Mouse (Mus musculus) Muller cell, postnatal 12 days (primary cell): ENCODE results near the gene Jup.
"Not testable (repeated sequence)": the region's sequence is repeated elsewhere in the genome, so short reads cannot be mapped to it uniquely, and the experiment has no call there.

ENCODE experiments used
- DNase-seq: peaks from one replicate; pipeline ENCODE4 v3.0.0-alpha.2; 2015; ENCODE audit errors: inconsistent ontology term

The Jup gene

DNA sequence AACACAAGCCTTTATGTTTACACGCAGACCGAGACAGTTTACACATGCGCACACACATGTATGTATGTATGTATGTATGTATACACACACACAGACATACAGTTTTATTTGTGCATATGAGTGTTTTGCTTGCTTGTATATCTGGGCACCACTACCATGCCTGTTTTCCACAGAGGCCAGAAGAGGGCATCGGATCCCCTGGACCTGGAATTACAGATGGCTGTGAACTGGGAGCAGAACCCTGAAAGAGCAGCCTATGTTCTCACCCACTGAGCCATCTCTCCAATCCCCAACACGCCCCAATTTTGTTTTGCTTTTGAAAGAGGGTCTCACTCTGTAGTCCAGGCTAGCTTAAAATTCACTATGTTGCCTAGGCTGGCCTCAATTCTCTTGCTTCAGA lies 40.2 kb downstream of the Jup start:
- DNase-seq, result no peak

DNA sequence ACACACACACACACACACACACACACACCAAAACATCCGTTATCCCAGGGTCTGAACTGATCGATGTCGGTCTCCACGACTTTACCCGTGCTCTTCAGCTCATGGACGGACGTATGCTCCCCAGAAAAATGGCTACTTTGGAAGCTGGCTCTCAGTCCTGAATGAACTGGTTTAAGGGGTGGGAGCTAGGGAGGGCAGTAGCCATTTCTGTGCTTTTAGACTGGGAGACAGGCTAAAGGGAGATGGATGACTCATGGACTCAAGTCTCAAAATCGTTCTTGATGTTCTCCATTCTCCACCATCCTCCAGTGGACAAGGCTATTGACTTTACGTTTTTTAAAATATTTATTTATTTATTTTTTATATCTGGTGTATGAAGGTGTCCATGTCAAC lies 40.7 kb downstream of the Jup start:
- DNase-seq, result peak; percentile 13

DNA sequence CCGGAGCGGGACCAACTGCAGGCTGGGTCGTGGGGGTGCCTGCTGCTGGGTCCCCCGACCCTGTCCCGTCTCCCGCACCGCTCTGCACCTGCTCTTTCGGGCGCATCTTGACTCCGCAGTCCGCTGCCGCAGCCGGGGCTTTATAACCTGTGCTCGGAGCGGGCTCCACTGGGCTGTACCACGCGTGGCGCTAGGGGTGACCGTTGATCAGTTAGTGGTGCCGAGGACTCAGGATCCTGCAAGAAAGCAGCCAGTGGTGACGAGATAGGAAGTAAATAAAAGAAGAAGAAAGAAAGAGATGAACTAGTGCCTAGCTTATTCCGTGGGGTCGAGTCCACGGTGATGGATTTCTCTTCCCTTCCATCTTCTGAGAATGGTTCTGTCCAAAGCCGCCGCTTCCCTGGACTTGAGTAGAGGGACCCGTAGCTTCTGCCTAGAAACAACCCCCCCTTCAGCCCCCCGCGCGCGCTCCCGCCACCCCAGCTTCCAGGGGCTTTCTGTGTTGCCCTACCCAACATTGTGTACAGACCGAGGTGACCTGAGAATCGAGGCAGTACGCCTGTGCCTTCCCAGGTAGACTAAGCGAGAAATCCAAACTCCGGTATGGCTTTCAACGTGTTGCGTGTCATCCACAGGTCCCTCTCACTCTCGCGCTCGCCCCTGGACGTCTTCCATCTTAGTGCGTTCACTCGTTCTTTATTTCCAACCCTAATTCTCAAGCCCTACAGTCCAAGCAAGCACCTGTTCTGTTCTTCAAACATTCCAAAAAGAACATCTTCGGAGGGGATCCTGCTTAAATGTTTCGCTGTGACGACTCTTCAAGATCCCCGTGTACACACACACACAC lies 41.4 kb downstream of the Jup start, which contains the start of gene Hap1:
Gene Hap1, minus strand, starts transcription at position 157 of the 847 bp plus-strand sequence.
- peak; percentile 86 for DNase-seq

DNA sequence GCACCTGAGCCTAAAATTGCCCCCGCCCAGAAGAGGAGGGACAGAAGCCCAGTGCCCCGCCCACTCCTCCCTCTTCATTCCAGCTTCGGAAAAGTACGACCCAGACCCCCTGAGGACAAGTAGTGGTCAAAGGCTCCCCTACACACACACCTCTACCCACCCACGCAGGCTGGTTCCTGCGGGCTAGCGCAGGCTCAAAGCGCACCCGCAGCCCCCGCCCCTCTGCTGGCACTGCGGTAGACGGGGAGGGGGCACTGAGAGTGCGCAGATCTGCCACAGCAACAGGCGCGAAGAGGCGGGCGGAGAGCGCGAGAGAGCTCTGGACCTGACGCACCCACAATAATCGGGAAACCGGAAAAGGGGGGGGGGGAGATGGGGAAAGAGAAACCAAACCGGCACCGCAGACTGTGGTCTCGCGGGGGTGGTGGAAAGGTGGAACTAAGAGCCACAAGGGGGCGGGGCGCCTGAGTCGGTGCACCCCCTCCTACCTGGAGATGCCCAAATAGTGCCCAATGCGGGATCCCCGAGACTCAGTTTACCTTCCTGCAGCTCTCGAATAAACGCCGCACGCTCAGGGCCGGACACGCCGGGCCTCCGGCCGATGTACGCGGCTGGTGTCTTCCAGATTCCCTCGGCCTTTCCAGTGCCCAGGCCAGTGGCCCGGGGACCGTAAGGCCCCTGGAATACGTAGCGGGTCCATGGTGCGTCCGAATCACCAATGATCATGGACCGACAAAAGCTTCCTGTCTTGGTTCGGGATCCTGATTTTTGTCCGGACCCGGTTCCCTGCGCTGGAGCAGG lies 42.2 kb downstream of the Jup start:
- DNase-seq, result peak; percentile 71

DNA sequence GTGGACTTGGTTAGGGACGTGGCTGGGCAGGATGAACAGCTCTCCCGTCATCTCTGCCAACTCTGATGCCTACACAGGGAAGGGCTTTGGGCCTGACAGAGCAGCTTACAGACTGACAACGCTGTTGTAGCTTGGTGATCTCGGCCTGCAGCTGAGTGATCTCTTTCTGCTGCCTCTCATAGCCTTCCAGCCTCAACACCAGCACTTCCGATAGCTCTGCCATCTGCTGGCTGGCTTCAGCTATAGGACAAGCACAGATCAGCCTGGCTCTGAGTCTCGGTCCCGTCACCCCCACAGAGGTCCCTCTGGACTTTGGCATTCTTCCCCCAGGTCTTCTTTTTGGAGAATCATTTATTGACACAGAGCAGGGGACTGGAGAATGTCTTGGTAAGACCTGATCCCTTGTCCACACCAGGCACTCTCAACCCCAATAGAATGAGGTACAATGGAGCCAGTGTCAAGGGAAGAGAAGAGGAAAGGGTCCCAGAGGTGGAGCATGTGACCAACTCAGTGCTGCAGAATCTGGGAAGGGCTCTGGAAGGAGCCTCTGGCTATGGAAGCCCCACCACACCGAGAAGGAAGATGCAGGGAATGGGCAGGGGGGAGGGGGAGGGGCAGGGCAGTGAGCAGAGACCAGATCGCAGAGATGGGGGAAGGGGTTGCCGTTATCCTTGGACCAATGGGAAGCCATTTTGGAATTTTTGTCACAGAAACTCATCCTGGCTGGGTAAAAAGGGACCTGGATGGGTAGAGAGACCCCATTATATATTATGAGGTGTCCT lies 45.3 kb downstream of the Jup start:
- no peak for DNase-seq

DNA sequence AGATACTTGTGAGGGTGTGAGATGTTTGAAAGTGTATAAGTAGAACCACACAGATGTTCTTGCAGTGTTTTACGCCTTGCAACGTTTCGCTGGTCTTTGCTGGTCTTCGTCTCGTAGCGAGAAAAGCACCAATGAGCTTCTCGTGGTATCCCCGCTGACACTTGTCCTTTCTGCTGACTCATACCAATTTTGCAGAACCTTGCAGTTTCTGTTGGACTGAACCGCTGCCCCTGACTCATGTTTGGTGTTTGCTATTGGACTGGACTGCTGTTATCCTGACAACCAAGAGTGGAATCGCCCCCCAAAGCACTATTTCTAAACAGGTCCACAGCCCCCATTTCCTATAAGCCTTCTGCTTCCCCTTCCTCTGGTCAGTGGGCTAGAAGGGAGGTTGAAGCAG lies 53.3 kb downstream of the Jup start:
- DNase-seq, result no peak

DNA sequence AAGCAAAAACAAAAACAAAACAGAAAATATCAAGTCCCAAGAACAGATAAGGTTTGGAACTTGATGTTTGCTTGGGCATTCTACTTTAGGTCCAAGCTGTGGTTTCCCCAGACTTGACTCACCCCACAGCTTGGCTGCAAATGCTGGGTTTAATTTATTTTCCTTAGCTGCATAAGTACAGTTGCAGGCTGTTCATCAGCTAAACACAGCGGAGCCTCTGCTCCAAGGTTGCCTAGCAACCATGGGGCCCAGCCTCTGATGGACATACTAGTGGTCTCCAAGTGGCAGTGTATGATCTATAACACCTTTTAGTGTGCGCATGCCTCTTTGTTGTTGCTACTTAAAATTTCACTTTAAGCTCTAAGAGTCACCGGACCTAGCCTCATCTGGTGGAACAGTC lies 61.8 kb downstream of the Jup start:
- no peak for DNase-seq

DNA sequence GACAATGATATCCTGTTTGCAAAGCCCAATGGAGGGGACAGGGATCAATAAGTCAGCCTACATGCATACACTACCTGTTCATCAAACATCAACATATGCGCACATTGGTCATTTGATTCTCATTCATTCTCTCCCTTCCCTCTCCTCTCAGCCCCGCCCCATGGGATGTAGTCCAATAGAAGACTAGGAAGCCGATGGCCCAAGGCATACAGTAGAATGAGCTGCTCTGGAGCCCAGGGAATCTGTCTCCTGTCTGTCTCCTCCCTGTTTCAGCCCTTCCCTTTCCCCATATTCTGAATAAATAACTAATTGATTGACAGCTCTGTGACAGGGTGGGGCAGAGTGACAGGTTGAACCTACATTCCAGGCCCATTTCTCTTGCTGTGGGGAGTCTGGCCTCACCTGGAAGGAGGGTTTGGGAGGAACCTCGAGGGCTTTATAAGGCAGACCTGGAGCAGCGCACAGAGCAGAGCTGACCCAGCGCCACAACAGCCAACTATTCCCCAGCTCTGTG lies 63.6 kb downstream of the Jup start, which contains the start of gene Gast:
Gene Gast, plus strand, starts transcription at position 464 of the 514 bp plus-strand sequence.
- DNase-seq, result no peak

DNA sequence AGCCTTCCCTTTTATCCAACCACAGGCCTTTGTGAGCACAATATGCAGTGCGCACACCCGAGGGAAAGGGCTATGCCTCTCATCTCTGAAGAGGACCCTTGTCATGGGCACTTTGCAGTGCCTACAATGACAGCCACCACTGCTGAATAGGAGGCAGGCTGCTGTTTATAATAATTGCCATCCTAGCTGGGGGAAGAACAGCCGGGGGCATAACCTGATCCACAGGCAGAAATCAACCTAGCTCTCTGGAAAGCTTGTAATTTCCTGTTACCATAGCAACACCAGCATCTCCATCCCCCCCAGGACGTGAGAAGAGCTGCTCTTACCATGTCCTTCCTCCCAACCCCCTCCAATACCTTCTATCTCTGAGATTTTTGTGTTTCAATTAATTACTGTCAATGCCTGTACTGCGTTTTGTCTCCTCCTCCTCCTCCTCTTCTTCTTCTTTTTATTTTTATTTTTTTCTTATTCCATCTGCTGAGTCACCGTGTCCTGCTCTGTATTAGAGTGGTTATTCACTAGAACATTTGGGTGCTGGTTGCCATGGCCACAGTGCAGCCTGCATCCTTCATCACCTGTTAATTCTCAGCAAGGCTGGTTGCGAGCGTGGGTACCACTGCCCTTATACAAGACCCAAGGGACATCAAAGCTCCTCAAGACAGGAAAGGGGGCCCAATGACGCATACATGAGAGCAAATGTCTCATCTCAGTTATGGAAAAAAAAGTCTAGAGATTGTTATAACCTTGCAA lies 64.6 kb downstream of the Jup start:
- DNase-seq, result no peak

DNA sequence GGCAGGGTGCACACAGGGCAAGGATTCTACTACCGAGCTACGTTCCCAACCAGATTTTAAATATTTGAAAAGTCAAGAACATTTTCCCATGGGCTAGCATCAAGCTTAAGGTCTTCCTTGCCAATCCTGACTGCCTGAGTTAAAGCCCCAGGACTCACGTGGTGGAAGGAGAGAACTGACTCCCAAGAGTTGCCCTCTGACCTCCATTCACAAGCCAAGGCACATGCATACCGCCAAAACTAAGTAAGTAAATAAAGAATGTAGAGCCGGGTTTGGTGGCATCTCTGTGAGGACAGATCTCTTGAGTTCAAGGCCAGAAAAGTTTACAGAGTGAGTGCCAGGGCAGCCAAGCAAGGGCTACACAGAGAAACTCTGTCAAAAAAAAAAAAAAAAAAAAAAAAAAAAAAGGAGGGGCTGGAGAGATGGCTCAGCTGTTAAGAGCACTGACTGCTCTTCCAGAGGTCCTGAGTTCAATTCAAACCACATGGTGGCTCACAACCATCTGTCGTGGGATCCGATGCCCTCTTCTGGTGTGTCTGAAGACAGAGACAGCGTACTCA lies 66.7 kb downstream of the Jup start:
- DNase-seq, result not testable (repeated sequence)

DNA sequence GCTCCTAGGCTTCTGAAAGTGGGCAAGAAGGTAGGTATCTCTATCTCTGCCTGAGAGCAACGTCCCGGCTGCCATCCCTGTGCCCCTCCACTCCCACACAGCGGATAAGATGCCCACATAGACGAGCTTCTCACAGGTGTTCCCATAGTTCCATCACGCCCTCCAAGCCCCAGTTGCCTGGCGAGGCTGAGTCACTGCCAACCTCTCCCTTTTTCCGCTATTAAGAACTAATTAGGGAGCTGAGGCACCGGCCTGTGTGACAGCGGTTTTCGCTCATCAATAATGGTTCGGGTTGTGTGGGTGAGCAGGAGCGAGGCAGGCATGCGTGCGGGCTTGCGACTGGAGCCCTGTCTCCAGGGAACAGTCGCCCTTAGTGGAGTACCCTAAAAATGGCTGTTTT lies 67.3 kb downstream of the Jup start:
- DNase-seq, result peak; percentile 70

DNA sequence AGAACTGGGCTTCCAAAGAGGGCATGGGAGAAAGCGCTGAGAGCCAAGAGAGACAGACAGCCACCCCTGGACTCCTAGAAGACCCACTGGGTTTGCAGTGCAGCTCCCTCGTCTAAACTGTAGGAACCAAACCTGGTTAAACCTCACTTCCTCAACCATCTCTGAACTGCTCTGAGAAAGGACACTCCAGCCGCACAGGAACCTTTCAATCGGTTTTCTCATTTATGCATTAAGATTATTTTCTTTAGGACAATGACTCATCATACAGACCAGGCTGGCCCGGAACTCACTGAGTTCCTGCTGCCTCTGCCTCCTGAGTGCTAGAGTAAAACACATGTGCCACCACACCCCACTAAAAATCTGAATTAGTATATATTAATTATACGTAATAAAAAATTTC lies 69.8 kb downstream of the Jup start:
- DNase-seq, result no peak

DNA sequence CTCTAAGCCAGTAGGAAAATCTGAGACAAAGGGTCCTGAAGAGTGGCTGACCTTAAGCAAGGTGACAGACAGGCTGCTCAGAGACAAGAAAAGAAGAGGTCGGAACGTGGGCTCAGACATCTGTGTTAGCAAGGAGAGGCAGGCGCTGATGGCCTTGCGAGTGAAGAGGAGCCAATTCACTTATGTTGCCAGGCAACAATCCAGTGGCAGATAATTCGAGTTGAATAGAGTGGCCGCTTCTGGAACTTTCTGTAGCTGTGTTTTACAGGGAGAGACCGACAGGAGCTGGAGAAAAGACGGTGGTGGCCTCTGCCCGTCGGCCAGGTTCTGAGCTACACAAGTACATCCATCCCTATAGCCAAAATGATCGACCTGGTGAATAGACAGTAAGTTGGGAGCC lies 70.2 kb downstream of the Jup start:
- DNase-seq, result no peak

DNA sequence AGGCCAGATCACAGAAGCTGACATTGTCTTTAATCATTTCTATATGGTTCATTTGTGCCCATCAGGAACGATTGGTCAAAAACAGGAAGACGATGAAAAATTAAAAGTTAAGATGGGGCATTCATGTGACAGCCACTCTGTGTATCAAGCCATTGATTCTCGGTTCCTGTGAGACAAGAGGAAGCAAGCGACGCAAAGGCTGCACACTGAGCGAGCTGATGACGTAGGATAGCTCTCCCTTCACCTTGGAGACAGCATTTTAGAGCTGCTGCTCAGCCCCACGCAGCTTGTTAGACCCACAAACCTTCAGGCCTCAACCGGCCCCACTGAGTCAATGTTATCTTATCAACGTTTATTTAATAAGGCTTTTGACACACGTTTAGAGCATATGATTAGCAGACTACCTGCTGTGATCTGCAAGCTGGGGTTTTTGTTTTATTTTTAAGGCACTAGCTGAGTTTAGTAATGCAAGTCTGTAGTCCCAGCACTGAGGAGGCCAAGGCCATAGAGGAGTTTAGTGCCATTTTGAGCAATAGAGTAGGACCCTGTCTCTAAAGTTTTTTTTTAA lies 72.4 kb downstream of the Jup start:
- no peak for DNase-seq

DNA sequence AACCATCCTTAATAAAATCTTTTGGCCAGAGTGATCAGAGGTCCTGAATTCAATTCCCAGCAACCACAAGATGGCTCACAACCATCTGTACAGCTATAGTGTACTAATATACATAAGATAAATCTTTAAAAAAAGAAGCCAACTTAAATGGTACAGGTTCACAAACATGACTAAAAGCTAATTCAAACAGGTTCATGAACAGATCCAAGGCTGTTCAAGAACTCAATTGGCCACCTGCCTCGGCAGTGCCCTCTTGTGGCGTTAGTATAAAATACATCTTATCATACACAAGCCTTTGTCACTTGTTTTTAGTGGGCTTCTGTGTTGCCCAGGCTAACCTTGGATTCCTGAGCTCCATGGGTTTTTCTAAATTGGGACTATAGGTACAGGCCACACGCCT lies 74.0 kb downstream of the Jup start:
- DNase-seq, result peak; percentile 54

DNA sequence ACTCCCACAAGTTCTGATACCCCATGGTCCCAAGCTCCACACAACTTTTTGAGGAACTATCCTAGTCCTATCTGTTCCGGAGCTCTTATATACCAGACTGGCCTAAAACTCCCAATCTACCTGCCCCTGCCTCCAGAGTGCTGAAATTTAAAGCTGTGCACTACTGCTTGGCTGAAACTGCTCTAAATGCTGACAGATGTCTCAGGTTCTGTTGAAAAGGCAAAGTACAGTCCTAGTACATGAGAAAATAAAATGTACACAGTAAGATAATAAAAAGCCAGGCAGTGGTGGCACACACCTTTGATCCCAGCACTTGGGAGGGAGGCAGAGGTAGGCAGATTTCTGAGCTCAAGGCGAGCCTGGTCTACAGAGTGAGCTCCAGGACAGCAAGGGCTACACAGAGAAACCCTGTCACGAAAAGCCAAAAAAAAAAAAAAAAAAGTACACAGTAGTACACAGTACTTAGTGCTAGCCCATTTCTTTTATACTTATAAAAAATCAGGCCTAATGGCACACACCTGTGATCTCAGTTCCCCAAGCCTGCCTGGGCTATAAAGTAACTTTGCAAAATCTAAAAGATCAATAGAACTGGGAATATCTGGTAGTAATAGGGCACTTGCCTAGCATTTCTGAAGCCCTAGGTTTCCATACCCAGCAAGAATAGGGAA lies 74.8 kb downstream of the Jup start:
- DNase-seq, result no peak

DNA sequence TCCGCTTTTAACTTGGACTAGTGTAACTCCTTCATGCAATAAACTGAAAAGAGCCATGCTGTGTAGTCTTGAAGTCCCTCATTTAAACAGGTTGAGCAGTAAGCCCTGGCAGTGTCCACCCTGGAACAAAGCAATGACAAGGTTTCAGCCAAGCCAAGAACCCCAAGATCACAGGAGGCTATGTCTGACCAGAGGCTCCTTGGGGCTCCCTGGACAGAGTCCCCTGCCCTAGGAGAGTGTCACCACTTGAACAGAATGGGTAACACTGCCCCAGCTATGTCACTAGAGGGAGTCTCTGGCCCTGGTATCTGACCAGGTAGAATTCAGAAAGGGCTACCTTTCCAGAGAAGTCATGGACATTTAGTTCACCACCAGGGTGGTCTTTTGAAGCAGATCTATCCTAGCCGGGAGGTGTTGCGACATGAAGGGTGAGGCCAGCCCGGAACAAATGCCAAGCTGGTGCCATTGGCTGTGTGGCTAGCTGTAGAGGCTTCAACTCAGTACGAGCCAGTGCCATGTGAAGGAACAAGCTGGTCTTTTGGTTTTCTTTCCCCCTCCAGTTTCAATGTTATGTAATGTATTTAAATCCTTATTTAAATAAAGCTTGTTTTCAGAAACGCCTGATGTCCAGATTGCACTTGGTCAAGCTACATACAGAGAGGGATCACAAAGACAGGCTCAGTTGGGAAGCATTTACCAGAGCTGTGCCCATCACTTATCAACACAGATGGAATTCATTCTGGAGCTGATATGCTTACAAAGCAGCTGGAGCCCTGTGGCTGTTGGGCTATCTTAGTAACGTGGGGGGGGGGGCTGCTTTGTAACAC lies 75.9 kb downstream of the Jup start:
- not testable (repeated sequence) for DNase-seq

DNA sequence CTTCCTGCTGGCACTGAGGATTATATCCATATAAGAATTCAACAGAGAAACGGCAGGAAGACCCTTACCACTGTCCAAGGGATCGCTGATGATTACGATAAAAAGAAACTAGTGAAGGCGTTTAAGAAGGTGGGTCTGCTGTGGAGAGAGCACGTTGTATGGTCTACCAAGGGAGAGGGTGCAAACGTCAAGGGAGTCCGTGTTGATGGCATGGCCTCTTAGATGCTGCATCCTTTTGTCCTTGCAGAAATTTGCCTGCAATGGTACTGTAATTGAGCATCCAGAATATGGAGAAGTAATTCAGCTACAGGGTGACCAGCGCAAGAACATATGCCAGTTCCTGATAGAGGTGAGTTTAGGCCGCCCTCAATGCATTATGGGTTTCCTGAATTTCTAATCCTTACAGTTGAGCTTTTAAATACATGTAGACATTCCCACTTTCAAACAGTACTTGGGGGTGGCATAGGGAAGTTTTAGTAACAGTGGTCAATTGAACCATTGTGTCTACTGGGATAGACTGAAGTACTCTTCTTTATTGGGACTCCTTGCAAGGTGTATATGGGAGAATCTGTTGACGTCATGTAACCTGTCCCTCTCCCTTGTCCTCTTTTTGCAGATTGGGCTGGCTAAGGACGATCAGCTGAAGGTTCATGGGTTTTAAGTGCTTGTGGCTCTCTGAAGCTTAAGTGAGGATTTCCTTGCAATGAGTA lies 76.7 kb downstream of the Jup start:
- DNase-seq, result not testable (repeated sequence)
